Mouse (Mus musculus): Measurements from ENCODE around the gene Rassf7.

The Rassf7 gene

DNA sequence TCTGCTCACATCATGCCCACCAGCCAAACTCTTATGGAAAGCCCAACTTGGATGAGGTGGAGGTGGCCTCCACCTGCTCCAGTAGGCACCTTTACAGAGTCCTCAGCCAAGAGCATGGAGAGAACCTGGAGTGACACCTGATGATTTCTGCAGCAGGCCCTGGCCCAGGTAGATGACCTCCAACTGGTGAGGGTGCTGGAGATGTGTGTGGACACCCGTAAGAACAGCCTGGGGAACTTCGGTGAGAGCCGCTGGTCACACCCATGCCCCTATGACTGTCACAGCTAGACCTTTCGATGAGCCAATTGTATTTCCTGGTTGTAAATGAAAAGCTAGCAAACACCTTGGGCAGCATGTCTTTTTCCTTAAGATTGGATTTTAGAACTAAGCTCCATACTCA, 17.5 kb upstream of the Rassf7 start:
- DNase-seq, result no peak

DNA sequence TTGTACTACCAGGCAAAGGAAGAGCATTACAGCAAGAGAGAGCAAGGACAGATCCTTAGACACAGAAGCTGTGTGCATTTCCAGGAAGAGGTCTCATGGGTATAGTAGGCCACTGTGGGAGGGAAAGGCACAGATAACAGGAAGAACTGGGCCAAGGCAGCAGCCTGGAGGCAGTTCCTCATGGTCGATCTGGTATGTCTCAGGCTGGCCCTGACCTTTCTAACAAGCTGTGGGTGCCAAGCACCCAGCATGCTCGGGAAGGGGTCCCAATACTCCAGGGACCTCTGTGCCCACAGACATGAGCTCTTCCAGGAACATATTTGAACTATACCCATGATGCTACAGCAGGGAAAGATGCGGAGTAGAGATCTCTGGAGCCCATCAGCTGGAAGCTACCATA, 11.1 kb upstream of the Rassf7 start:
- DNase-seq, result no peak

DNA sequence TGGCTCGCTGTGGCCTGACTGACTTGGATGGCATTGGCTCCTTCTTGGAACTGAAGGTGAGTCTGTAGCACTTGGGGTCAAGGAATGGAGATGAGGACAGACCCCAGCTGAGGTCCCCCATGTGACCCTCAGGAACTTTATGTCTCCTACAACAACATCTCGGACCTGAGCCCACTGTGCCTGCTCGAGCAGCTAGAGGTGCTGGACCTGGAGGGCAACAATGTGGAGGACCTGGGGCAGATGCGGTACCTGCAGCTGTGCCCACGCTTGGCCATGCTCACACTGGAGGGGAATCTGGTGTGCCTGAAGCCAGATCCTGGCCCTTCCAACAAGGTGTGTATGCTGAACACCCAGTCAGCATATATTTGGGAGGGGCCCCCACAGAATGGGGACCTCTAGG, 10.2 kb upstream of the Rassf7 start:
- DNase-seq, result no peak

DNA sequence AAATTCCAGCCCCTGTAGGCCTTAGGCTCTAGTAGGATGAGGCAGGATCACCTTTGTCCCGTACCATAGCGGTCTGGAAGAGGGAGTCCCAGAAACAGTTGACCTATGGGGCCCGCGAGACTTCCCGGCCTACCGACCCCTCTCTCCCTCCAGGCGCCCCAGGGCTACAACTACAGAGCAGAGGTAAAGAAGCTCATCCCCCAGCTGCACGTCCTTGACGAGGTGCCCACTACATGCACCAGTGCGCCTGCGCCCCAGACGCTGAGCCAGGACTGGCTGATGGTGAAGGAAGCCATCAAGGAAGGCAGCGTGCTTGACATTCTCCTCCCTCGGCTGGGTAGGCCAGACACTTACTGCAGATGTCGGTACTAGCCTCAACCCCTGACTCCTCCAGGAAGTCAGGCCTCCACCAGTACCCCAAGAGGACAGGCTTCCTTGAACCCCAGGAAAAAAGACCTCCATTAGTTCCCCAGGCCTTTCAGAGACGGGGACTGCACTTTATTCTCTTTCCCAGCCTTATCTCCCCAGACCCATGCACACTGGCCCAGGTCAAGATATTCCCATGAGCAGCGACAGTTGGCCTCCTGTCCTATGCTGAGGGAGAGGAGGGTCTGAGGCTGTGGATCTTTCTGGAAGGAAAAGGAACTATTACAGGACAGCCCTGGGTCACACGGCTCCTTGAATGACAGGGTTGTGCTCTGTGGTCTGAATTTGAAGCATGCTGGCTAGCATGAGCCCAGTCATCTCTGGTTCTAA, 9.3 kb upstream of the Rassf7 start:
- DNase-seq, result no peak

DNA sequence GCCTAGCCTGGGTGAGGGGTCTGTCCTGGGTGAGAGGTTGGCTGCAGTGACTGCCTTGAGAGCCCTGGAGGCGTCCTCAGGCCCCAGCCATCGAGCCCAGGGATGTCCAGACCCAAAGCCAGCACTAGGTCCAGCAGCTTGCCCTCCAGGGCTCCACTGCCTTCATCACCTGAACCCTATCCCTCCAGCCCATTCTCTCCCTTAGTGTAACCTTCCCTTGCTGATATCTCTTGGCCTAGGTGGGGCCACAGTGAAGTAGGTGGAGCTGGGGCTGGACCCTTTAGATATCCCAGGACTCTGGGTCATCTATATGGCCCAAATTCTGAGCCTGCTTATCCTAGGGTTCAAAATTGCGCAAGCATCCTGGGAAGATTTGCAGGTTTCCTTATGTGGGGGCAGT, 6.1 kb upstream of the Rassf7 start:
- no peak for DNase-seq

DNA sequence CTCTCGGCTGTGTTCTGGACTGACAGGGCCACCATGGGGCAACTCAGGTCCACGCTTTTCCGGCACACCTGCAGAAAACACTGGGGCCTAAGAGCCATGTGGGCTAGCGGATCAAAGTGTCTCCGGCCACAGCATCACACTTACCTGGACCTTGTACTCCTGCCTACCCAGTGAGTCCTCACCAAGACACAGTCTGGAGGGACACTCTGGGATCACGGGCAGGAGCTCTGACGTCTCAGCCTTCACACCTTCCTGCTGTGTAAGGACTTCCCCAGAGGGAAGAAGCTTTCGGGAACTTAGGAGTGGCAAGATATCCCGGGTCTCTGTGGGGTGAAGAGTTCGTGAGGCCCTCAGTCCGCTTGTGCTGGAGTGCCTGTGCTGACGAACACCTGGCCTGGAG, 5.5 kb upstream of the Rassf7 start:
- no peak for DNase-seq

DNA sequence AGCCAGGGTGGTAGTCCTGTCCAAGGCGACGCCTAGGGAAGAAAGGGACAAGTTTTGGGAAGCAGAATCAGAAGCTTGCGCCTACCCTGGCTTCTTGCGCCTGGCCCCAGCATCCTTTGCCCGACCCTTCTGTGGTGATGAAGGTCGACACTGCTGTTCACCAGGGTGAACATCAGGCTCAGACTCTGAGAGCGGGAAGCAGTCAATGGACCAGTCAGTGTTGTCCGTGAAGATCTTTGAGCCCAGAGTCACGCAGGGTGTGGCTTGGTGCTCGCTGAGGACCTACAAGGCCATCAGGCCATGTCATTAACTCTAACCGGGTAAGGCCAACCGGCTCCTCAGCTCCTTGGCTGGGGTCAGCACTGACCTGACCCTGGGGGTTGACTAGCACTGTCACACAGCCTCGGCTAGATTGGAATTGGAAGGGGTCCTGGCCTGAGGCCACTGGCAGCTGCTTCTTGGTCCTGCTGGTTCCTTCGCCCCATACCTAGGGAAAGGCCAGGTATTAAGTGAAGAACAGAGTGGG, 5.0 kb upstream of the Rassf7 start:
- DNase-seq, result no peak

DNA sequence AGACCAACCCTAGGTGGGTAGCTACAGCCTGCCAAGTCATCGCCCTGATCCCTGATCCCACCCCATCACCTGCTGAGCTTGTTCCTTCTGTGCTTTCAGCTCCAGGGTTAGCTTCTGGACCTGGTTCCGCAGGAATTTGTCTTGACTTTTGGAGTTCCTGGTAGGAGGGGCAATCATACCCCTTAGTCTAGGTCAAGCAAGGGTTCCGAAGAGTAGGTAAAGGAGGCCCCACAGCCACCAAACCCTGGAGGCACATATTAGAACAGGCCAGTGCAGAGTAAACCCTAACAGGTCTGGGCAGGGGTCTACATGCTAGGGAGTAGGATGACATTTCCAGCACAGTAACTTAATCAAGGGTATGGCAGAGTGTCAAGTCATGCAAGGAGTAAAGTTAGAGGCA, 2.5 kb upstream of the Rassf7 start:
- no peak for DNase-seq

DNA sequence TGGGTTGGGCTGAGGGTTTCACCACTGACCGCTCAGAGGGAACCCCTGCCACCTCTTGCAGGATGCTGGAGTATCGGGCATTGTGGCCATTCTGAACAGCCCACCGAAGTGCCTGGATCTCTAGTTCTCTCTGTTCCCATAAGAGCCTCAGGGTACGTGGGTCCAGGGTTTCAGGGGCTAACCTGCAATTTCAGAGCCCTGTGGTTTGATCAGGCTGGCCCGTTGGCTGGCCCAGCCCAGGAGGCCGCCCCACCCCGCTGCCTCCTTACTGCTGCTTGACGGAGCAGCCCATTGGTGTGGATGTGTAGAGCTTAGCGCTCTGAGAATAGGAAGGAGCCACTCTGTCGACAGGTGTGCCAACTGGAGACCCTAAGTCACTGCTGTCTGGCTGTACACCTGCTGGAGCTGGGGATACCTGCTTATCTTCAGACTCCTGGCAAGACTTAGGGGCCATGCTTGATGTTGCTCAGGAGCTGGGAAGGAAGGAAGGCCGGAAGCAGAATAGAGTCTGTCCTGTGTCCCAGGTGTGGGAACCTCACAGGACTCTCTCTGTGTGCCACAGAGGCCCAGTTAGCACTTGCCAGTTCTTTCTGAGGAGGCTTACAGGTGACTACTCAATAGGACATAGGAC, 1.9 kb upstream of the Rassf7 start, which contains the start of gene Lmntd2:
Lmntd2 (minus strand) TSS at position 476 of the 631 bp plus-strand sequence.
- DNase-seq, result no peak

DNA sequence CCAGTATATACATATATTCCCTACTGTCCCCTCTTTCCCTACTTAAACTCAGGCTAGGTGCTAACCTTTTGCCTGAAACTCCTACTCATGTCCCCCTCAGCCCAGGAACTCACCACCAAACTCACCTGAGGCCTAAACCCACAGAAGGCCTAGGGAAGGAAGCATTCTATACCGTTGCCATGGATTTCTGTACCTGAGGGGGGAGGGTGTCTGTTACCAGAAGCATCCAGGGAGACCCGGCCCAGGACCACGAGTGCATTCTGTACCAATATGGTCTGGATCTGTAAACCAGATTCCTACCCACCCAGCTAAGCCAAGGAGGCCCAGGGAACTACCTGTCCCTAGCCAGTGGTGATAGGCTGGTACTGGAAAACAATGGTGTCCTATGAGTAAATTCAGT, 1.4 kb upstream of the Rassf7 start:
- DNase-seq, result no peak

DNA sequence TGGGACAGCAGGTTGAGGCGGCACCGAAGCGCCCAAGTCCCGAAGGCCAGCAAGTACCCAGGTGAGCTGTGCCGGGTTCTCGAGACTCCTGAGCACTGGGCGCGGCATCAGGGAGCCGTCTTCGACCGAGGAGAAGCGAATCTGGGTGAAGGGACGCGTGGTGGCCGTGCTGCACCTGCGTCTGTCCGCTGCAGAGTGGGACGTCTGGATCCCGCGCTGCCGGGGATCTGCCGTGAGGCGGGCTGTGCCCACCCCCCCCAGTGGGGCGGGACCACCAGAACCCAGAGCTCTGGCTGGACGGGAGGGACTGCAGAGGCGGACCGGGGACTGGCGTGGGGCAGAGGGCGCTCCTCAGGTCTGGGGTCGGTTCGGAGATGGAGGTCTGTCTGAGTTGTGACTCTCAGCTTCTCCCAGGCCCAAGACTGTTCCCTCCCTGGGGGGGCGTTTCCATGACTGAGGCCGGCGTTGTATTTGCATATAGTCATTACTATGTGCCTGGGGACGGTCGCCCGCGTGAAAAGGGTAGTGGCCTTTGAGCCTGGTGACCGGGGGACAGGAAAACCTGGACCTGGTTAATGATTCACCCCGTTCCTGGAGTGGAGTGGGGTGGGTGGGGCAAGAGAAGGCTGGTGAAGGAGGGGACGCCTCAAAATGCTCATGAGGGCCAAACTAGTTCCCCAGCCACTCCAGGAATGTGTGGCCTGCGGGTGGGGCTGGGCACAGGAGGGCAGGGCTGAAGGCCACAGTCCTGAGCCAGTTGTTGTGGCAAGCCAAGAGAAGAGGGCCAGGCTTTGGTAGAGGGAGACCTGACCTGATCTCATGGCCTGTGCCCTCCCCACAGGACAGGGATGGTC, 447 bp downstream of the Rassf7 start:
- DNase-seq, result no peak

DNA sequence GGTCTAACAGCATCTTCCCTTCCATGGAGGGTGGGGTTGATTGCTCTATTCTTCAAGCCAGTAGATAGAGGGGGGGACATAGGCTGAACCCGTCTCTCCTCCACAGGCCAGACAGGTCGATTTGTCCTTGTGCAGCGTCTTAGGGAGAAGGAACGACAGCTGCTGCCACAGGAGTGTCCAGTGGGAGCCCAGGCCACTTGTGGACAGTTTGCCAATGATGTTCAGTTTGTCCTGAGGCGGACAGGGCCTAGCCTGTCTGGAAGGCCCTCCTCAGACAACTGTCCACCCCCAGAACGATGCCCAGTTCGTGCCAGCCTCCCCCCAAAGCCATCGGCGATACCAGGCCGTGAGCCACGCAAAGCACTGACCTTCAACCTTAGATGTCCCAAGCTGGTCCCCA, 1.2 kb downstream of the Rassf7 start:
- no peak for DNase-seq

DNA sequence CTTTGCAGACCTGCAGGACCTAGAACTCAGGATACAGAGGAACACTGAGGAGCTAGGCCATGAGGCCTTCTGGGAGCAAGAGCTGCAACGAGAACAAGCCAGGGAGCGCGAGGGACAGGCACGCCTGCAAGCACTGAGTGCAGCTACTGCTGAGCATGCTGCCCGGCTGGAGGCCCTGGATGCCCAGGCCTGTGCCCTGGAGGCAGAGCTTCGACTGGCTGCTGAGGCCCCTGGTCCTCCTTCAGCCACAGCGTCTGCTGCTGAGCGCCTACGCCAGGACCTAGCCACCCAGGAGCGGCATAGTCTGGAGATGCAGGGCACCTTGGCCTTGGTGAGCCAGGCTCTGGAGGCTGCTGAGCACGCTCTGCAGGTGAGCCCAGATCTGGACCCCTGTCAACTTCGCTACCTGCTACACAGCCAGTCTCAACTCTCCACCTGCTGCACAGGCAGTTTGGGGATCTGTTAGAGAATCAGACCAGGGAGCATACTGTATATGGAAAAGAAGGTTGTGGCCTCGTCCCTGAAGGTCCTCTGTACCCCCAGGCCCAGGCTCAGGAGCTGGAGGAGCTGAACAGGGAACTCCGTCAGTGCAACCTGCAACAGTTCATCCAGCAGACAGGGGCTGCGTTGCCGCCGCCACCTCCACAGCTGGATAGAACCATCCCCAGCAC, 1.8 kb downstream of the Rassf7 start:
- DNase-seq, result no peak

DNA sequence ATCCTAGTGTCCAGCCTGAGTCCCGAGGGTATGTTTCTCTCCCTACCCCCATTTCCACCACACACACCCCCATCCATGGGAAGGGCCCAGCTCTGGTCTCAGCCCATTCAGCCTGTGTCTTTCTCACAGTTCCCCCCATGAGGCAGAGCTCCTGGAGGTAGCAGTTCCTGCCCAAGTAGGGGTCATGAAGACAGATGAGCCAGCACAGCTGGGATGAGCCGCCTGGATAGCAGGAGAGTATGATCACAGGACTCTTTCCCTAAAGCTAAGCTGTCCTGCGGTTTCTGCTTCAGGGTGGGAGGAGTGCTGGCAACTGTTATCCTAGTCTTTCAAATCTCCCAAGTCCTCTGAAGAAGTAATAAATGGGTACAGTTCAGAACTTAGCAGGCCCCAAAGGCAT, 2.5 kb downstream of the Rassf7 start:
- no peak for DNase-seq

DNA sequence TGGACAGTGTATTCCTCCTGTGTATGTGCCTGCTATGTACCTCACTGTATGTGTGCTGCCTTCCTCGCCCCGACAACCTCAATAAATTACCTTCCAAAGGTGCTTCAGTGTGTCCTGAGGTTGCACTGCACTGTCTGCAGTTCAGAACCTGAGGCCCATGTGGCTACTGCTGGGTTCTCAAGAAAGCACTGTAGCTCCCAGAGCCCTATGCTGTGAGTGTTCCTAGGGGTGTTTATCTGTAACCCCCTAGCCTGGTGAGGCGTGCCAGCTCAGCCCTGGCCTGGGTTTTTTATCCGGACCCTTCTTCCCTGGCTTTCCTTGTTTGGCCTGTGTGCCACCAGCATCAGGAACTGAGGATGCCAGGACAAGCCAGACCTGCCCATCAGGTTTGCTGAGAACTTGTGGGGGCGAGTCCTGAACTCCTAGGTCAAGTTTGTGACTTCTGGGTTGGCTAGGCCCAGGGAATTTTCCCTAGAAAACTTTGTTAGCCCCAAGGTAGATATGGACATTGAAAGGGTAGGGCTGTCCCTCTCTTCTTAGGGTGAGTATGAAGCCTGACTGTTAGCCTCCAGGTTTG, 3.0 kb downstream of the Rassf7 start:
- no peak for DNase-seq

DNA sequence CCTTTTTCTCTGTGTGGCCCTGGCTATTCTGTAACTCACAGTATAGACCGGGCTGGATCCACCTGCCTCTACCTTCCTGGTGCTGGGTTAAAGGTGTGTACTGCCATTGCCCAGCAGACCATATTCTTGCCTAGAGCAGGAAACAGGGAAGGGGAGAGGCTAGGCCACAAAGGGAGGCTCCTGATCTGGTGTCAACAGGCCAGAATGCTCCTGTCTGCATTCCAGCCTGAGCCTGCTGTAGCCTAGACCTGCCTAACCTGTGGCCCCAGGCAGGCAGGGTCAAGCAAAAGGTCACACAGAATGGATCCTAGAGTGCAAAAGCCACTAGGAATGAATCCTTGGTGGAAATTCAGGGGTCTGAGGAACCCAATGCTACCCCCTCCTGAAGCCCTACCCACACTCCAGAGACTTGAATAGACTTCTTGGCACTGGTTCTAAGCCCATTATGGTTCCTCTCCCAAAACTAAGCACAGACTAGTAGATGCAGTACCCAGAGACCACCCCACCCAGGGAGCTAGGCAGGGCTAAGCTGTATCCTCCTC, 4.0 kb downstream of the Rassf7 start:
- no peak for DNase-seq

DNA sequence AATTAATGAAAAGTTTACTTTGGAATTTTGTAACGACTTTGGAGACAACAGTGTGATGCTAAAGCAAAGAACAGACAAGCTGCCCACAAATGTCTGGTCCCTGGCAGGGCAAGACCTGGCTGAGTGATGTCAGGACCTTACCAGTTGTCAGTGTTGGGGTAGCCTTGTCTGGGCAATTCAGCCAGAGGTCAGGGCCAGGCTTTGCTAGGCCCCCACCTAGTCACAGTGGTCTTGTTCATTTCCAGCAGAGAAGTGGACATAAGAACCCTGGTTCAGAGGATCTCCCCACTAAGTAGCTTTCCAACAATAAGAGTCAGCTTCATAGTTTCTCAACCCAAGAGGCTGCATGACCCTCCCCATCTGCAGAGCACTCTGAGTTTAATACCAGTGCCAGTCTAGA, 4.7 kb downstream of the Rassf7 start:
- DNase-seq, result no peak

DNA sequence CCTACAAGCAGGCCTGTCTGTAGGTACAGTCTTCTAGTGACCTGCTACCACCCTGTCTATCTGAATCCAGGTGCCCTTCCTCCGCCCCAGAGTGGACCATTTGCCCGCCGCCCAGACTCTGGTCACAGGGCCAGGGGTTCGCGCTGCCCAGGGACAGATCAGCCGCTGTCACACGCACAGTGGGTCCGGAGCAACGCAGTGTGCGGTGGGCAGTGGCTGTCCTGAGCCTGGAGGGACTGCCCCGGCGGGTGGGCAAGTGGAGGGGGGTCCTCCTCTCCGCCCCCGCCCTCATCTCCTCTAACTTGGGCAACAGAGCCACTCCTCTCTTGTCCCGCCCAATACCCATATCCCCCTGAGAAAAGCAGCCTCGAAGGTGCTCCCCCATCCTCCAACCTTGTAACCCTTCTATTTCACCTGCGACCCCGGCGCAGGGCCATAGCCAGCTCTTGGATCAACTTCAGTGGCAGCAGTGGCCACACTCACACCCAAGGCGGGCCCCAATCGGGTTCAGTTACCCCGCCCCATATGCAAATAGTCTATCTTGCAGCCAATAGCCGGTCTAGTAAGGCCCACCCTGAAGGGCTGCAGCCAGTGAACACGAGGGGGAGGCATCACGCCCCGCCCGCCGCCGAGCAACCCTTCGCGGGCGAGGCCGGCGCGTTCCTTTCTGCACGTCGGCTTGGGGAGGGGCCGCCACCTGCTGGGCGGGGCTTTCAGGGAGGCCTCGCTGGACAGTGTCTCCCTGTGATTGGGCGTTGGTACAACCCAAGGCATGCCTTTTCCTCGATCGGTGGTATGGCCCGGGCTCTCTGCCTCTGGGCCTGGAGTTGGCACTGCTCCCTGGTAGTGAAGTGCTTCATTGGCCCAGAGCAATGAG, 5.8 kb downstream of the Rassf7 start:
- DNase-seq, result peak; percentile 90

DNA sequence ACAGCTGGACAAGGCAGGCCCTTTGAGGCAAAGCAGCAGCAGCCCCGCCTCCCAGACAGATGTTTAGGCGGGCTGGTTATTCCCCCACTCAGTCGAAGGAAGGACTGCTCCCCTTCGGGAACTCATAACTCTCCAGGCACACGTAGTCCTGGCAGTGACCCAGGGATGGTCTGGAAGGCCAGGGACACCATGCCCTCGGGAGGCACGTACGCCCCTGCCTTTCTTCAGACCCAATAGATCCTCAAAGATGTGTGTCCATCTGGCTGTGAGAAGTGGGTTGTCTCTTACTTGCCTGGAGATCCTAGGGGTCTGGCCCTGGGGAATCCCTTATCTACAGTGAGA, 6.4 kb downstream of the Rassf7 start:
- no peak for DNase-seq

DNA sequence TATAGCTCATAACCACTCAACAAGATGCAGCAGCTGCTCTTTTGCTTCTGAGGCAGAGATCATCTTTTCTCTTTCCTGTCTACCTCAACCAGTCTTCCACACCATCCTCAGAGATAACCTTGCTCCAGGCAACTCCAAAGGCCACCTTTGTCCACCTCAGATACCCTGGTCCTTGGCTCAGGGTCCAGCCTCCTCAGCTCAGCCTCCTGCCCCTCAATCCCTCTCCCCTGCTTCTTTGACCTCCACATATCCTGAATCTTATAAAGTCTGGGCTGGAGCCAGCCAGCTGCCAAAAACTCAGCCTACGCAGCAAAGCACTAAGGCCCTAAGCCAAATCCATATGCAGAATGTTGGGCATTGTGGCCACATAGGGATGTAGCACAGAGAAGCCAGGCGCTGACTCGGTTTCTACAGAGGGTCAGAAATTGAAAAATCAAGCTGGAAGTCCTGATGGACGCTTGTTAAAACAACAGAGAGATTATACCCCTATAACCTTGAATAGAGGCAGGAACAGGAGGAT, 7.1 kb downstream of the Rassf7 start:
- no peak for DNase-seq

DNA sequence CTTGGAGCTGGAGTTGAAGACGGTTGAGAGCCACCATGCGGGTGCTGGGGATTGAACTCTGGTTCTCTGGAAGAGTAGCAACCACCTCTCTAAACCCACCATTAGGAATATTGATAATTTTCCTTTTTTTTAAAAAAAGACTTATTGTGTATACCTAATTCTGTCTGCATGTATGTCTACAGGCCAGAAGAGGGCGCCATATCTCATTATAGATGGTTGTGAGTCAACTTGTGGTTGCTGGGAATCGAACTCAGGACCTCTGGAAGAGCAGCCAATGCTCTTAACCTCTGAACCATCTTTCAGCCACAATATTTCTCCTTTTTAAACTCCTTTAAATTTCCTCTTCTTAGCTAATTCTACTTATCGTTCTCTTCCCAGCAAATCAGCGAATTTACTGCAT, 10.9 kb downstream of the Rassf7 start:
- no peak for DNase-seq
